Mouse (Mus musculus): Measurements from ENCODE around the gene Ddx39. TPM values are rescaled to one million over a fixed set of nuclear protein-coding genes. Genes with fewer than 3 reads are reported as not detected.
A peak's percentile ranks its signal among the peaks of the same experiment; 100 is the strongest.

Ddx39 gene
- total RNA-seq (2014; fragmentation: Nextera tagmentation) (101 and 141 TPM in 2 replicates), total RNA-seq (2017) (226 and 266 TPM in 2 replicates), polyA plus RNA-seq (2012) (58.0 and 77.5 TPM in 2 replicates)

DNA sequence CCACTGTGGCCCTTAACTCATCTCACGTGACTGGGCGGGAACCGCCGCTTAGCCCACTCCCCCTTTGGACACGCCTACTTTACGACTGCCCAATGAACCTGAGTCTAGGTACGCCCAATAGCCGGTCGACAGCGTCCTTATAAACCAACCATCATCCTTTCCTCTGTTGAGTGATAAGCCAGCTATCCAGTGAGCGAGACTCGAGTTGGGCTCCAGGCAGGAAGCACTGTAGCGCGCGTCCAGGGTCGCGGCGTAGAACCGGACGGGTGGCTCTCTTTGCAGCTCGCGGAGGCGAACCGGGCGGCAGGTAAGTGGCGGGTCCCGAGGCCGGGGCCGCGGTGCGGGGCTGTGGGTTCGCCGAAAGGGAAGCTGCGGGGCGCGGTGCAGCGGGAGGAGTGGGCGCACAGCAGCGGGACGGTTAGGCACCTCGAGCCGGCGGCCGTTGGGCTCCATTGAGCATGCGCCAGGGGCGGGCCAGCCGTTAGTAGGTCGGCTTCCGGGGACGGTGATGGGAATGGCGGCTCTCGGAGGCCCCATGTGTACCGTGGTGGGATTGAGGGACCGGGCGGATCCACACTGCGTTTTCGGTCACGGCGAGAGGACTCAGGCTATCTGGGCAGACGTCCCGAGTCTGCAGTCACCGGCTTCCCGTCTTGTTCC, at the start of gene Ddx39:
TSS of gene Ddx39 (plus strand) at position 147 of the 660 bp plus-strand sequence.
- peak; percentile 98 for ATAC-seq (ENCODE audit: extremely low read depth, insufficient number of reproducible peaks, low FRiP score, poor library complexity, severe bottlenecking)
- peak; percentile 92 for DNase-seq (ENCODE audit: low spot score)
- H3K4me3 ChIP-seq (ENCODE audit: low read depth, low read length): peak within 1 kb of the TSS; percentile 92
- H3K9me3 ChIP-seq (replicated peaks): no peaks in the 10 kb centered on the region
- TF ChIP-seq GATA1 (IDR thresholded peaks at IDR 0.05; ENCODE audit: borderline replicate concordance, low read length) (no peak), GATA2 (IDR thresholded peaks at IDR 0.05; ENCODE audit: borderline replicate concordance, low read depth, low read length) (no peak), POLR2AphosphoS5 (IDR thresholded peaks at IDR 0.05; ENCODE audit: insufficient replicate concordance, low read depth, low read length) (no peak; the same call in 1 of the 2 replicates), TAL1 (conservative IDR thresholded peaks at IDR 0.05; ENCODE audit: low read depth, low read length) (no peak), CTCF (IDR thresholded peaks at IDR 0.05; ENCODE audit: low read depth, low read length) (no peak)
- no peaks in the 10 kb centered on the region for H3K27me3 ChIP-seq (ENCODE audit: insufficient read depth, low read length)
- H3K36me3 ChIP-seq (replicated peaks): peaks cover 31% of the 10 kb centered on the region
- H3K4me1 ChIP-seq (ENCODE audit: insufficient read depth, low read depth, low read length): peaks cover 41% of the 10 kb centered on the region

DNA sequence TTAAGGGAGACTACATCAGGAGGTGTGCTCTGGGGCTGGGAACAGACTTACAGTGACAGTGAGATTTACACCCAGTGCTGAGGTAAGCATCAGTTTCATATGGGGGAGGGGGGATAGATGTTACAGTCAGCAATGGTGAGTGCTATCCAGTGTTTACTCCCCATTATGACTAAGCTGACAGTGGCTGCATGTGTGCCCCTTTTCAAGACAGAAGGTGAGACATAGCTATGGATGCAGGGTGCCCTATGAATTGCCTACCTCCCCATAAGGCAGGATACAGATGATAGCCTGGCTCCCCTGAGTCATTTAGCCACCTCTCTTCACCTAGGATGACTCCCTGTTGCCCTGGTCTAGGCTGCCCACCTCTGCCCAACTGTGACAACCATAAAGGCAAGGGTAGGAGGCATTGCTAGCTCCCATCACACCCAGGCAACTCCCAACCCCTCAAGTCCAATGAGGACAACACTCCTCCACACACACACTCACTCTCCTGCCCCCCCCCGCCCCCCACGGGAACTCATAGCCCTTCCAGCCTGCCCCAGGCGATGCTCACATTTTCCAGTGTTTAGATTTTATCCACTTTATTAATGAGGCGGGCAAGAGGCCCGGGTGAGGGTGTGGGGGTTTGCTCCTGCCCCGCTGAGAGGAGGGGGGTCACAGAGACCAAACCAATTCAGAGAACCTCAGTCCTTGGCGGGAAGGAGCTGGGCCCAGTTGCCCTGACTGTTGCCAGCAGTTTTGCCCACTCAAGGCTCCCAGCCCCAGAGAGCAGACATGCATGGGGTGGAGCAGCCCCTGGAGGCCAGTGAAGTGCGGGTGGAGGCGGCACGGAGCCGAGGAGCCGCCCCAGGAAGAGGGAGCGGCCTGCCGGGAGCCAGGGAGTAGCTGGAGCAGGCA, 48.8 kb upstream of the Ddx39 start, which contains the start of gene Ptger1:
TSS of gene Ptger1 (plus strand) at position 710 of the 897 bp plus-strand sequence.
- TF ChIP-seq TAL1 (conservative IDR thresholded peaks at IDR 0.05; ENCODE audit: low read depth, low read length) (no peak), POLR2AphosphoS5 (IDR thresholded peaks at IDR 0.05; ENCODE audit: insufficient replicate concordance, low read depth, low read length) (peak; percentile 80)
- peaks cover 80% of the 10 kb centered on the region for H3K36me3 ChIP-seq (replicated peaks)
- H3K9me3 ChIP-seq (replicated peaks): peaks cover 13% of the 10 kb centered on the region
- ATAC-seq (ENCODE audit: extremely low read depth, insufficient number of reproducible peaks, low FRiP score, poor library complexity, severe bottlenecking): no peak
- no peak within 1 kb of the TSS for H3K4me3 ChIP-seq (ENCODE audit: low read depth, low read length)
- DNase-seq (ENCODE audit: low spot score): no peak
- H3K27me3 ChIP-seq (ENCODE audit: insufficient read depth, low read length): no peaks in the 10 kb centered on the region; the same call in 1 of the 2 replicates
- peaks cover 27% of the 10 kb centered on the region for H3K4me1 ChIP-seq (ENCODE audit: insufficient read depth, low read depth, low read length)

- H3K4me3 ChIP-seq (ENCODE audit: low read depth, low read length): no peak overlapping the region
- ATAC-seq (ENCODE audit: extremely low read depth, insufficient number of reproducible peaks, low FRiP score, poor library complexity, severe bottlenecking) (no peak), DNase-seq (ENCODE audit: low spot score) (no peak)
- peaks cover 80% of the 10 kb centered on the region for H3K36me3 ChIP-seq (replicated peaks)
- peaks cover 13% of the 10 kb centered on the region for H3K9me3 ChIP-seq (replicated peaks)
- TF ChIP-seq GATA2 (IDR thresholded peaks at IDR 0.05; ENCODE audit: borderline replicate concordance, low read depth, low read length): no peak
- no peak for TF ChIP-seq GATA1 (IDR thresholded peaks at IDR 0.05; ENCODE audit: borderline replicate concordance, low read length)
- no peak for TF ChIP-seq TAL1 (conservative IDR thresholded peaks at IDR 0.05; ENCODE audit: low read depth, low read length)
- no peak for TF ChIP-seq CTCF (IDR thresholded peaks at IDR 0.05; ENCODE audit: low read depth, low read length)
- no peak for TF ChIP-seq POLR2AphosphoS5 (IDR thresholded peaks at IDR 0.05; ENCODE audit: insufficient replicate concordance, low read depth, low read length)
- no peaks in the 10 kb centered on the region; the same call in 1 of the 2 replicates for H3K27me3 ChIP-seq (ENCODE audit: insufficient read depth, low read length)
- H3K4me1 ChIP-seq (ENCODE audit: insufficient read depth, low read depth, low read length): peaks cover 26% of the 10 kb centered on the region
Observed at GRCm38 (mm10) chr8:83666866-83667234, 48.1 kb upstream of the Ddx39 start.

GRCm38 (mm10) chr8:83667526-83667925, 47.5 kb upstream of the Ddx39 start:
- ATAC-seq (ENCODE audit: extremely low read depth, insufficient number of reproducible peaks, low FRiP score, poor library complexity, severe bottlenecking): no peak
- TF ChIP-seq TAL1 (conservative IDR thresholded peaks at IDR 0.05; ENCODE audit: low read depth, low read length) (no peak), GATA1 (IDR thresholded peaks at IDR 0.05; ENCODE audit: borderline replicate concordance, low read length) (no peak), GATA2 (IDR thresholded peaks at IDR 0.05; ENCODE audit: borderline replicate concordance, low read depth, low read length) (no peak)
- peak overlapping the region; percentile 13; the same call in 1 of the 2 replicates for H3K4me3 ChIP-seq (ENCODE audit: low read depth, low read length)
- H3K9me3 ChIP-seq (replicated peaks): peaks cover 13% of the 10 kb centered on the region
- peaks cover 81% of the 10 kb centered on the region for H3K36me3 ChIP-seq (replicated peaks)
- H3K27me3 ChIP-seq (ENCODE audit: insufficient read depth, low read length): no peaks in the 10 kb centered on the region; the same call in 1 of the 2 replicates
- DNase-seq (ENCODE audit: low spot score): no peak
- H3K4me1 ChIP-seq (ENCODE audit: insufficient read depth, low read depth, low read length): peaks cover 19% of the 10 kb centered on the region

DNA sequence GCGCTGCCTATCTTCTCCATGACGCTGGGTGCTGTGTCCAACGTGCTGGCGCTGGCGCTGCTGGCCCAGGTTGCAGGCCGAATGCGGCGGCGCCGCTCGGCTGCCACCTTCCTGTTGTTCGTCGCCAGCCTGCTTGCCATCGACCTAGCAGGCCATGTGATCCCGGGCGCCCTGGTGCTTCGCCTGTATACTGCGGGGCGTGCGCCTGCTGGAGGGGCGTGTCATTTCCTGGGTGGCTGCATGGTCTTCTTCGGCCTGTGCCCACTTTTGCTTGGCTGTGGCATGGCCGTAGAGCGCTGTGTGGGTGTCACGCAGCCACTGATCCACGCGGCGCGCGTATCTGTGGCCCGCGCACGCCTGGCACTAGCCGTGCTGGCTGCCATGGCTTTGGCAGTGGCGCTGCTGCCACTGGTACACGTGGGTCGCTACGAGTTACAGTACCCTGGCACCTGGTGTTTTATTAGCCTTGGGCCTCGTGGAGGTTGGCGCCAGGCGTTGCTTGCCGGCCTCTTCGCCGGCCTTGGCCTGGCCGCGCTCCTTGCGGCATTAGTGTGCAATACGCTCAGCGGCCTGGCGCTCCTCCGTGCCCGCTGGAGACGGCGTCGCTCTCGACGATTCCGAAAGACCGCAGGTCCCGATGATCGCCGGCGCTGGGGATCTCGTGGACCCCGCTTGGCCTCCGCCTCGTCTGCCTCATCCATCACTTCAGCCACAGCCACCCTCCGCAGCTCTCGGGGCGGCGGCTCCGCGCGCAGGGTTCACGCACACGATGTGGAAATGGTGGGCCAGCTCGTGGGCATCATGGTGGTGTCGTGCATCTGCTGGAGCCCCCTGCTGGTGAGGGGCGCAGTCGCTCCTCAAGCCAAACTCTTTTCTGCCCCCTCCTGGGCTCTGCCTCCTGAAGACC, 46.7 kb upstream of the Ddx39 start:
- H3K27me3 ChIP-seq (ENCODE audit: insufficient read depth, low read length): no peaks in the 10 kb centered on the region; the same call in 1 of the 2 replicates
- peaks cover 13% of the 10 kb centered on the region for H3K9me3 ChIP-seq (replicated peaks)
- H3K4me3 ChIP-seq (ENCODE audit: low read depth, low read length): peak overlapping the region; percentile 13
- TF ChIP-seq POLR2AphosphoS5 (IDR thresholded peaks at IDR 0.05; ENCODE audit: insufficient replicate concordance, low read depth, low read length) (no peak), GATA1 (IDR thresholded peaks at IDR 0.05; ENCODE audit: borderline replicate concordance, low read length) (no peak), CTCF (IDR thresholded peaks at IDR 0.05; ENCODE audit: low read depth, low read length) (no peak)
- H3K4me1 ChIP-seq (ENCODE audit: insufficient read depth, low read depth, low read length): peaks cover 15% of the 10 kb centered on the region
- DNase-seq (ENCODE audit: low spot score) (no peak), ATAC-seq (ENCODE audit: extremely low read depth, insufficient number of reproducible peaks, low FRiP score, poor library complexity, severe bottlenecking) (no peak)
- H3K36me3 ChIP-seq (replicated peaks): peaks cover 81% of the 10 kb centered on the region

Data from G1E (cell line).